Mouse (Mus musculus): ENCODE data around the gene Lcn10. TPM values are rescaled to one million over a fixed set of nuclear protein-coding genes. Genes with fewer than 3 reads are reported as not detected.

Gene Lcn10
- polyA plus RNA-seq (2015; fragmentation: Nextera tagmentation; extraction: Ambion mirVana) = not detected in 2 replicates

DNA sequence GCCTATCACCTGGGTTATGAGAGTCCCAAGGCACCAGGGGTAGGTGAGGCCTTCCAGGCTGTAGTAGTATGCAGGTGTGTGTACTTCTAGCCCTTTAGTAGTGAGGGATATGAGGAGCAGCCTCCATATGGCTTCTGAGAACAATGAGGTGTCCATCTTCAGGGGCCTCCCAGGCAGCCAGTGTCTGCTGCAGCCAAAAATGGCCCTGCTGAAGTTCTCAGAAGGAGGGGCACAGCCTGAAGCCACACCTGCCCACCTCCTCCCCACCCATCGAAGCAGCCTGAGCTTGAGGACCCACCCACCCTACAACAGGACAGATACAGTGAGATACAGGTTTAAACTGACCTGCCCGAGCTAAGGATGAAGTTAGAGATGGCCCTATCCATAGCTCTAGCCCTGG is at the start of gene Lcn10:
Gene Lcn10, plus strand, starts transcription at position 301 of the 400 bp plus-strand sequence.
- no peak for ATAC-seq (ENCODE audit: low FRiP score, low read depth)
- H3K4me3 ChIP-seq = no peak within 1 kb of the TSS
- H3K27me3 ChIP-seq = 0 out of 2 replicates have a peak, but pooled peaks cover 3% of the 10 kb centered on the region
- H3K9ac ChIP-seq = no peak within 1 kb of the TSS
- 79% methylated on average over 2 of the region's 2 CpGs for WGBS
- H3K4me2 ChIP-seq = no peak within 1 kb of the TSS
- no peaks in the 10 kb centered on the region for H3K9me3 ChIP-seq
- H3K27ac ChIP-seq (replicated peaks) = no peak within 1 kb of the TSS
- H3K36me3 ChIP-seq = no peaks in the 10 kb centered on the region
- no peaks in the 10 kb centered on the region for H3K4me1 ChIP-seq (replicated peaks)

DNA sequence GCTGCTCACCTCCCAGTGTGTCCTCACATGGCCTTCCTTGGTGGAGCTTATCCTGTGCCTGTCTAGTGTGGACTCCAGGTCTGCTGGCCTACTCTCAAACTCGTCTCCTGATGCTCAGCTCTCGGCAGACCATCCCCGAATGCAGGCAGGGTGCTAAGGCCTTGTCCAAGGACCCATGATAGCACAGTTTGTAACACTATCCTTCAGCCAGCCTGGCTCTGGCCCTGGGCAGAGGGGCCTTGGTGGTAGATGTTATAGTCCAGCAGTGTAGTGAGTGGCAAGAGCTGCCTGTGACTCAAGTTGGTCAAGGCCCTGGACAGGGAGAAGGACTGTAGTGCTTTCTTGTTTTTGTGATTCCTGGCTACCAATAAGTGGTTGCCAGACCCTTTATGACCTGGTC is 48.9 kb upstream of the Lcn10 start:
- ATAC-seq (ENCODE audit: low FRiP score, low read depth) = no peak
- WGBS = 91% methylated on average over 3 of the region's 3 CpGs
- Histone ChIP-seq H3K4me1 (replicated peaks) (no peaks in the 10 kb centered on the region), H3K4me3 (no peak overlapping the region), H3K9me3 (no peaks in the 10 kb centered on the region), H3K4me2 (no peak overlapping the region), H3K36me3 (no peaks in the 10 kb centered on the region), H3K9ac (no peak overlapping the region), H3K27me3 (no peaks in the 10 kb centered on the region), H3K27ac (replicated peaks) (no peak overlapping the region)

DNA sequence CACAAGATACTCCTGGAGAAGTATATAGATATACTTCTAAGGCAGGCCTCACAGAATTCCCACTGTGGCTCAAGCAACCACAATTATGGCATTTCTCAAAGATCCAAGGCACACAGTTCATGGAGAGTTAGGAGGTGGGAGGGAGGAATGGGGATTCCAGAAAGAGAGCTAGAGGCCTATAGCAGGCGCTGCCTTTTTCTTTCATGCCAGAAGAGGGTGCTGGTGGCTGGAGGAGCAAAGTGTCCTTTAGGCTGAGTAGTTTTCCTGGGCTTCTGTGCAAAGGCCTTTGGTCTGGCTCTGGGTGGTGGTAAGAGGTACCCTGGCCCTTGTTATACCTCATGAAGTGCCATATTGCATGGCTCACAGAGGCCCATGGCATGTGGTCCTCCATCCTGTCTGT is 48.5 kb upstream of the Lcn10 start:
- Histone ChIP-seq H3K9ac (no peak overlapping the region), H3K27me3 (no peaks in the 10 kb centered on the region), H3K36me3 (no peaks in the 10 kb centered on the region), H3K4me3 (no peak overlapping the region), H3K4me1 (replicated peaks) (no peaks in the 10 kb centered on the region), H3K9me3 (no peaks in the 10 kb centered on the region), H3K4me2 (no peak overlapping the region), H3K27ac (replicated peaks) (no peak overlapping the region)
- ATAC-seq (ENCODE audit: low FRiP score, low read depth) = no peak
- 61% methylated on average over 1 of the region's 1 CpGs for WGBS

DNA sequence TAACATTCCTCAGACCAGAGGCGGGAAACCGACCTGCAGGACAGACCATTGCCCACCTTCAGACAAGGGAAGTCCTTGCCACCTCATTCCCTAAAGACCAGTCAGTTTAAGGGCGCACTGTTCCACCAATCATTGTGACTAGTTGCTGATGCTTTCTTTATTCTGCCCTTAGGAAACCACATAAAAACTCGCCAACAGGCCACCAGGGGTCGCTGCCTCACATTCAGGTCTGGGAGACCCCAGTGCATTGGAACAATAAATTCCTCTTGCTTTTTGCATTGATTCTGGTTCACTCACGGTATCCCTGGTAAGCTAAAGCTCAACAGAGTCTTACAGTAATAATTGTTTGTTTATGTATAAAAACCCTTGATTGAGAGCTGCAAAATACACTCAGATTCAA is 42.6 kb upstream of the Lcn10 start:
- Histone ChIP-seq H3K4me1 (replicated peaks) (no peaks in the 10 kb centered on the region), H3K27me3 (no peaks in the 10 kb centered on the region), H3K4me3 (no peak overlapping the region), H3K36me3 (no peaks in the 10 kb centered on the region), H3K9ac (no peak overlapping the region), H3K27ac (replicated peaks) (no peak overlapping the region), H3K9me3 (no peaks in the 10 kb centered on the region), H3K4me2 (no peak overlapping the region)
- ATAC-seq (ENCODE audit: low FRiP score, low read depth) = no peak
- 21% methylated on average over 6 of the region's 6 CpGs for WGBS

DNA sequence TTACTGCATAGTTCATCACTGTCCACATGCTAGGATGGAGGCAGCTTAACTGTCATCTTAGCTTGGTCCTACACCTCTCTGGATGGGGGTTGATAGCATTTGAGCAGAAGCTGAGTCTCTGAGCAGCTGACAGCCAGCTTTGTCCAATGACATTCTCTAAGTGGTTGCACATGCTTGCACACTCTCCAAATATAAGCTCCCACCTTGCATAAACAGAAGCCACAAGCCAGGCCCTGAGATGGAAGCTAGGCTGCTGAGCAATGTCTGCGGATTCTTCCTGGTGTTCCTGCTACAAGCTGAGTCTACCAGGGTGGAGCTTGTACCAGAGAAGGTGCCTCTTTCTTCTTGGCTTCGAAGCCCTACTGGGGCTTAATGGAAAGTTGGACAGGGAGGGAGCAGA is 29.6 kb upstream of the Lcn10 start, which contains the start of gene Lcn8:
Gene Lcn8, plus strand, starts transcription at position 219 of the 400 bp plus-strand sequence.
- no peaks in the 10 kb centered on the region for H3K4me1 ChIP-seq (replicated peaks)
- no peaks in the 10 kb centered on the region for H3K9me3 ChIP-seq
- H3K9ac ChIP-seq = no peak within 1 kb of the TSS
- WGBS = 77% methylated on average over 2 of the region's 2 CpGs
- ATAC-seq (ENCODE audit: low FRiP score, low read depth) = no peak
- no peaks in the 10 kb centered on the region for H3K27me3 ChIP-seq
- H3K36me3 ChIP-seq = no peaks in the 10 kb centered on the region
- no peak within 1 kb of the TSS for H3K4me3 ChIP-seq
- no peak within 1 kb of the TSS for H3K4me2 ChIP-seq
- no peak within 1 kb of the TSS for H3K27ac ChIP-seq (replicated peaks)

DNA sequence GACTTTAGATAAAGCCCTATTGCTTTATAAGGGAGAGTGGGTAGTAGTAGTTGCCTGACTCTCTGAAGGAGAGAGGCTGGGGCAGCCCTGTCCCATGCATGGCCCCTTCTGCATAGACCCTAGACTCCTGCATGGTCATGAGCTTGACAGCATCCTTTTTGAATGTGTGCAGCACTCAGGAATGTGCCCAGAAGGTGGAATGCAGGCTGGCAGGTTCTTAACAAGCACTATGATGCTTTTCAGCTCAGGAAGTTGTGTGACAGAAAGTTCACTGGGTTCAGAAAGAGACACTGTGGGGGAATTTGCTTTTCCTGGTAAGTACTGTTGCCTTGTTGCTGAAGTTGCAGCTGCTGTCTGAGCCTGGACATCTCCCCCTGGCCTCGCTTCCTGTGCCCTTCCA is 28.0 kb upstream of the Lcn10 start:
- no peaks in the 10 kb centered on the region for H3K9me3 ChIP-seq
- H3K4me2 ChIP-seq = no peak overlapping the region
- H3K4me3 ChIP-seq = no peak overlapping the region
- 70% methylated on average over 1 of the region's 1 CpGs for WGBS
- no peaks in the 10 kb centered on the region for H3K27me3 ChIP-seq
- H3K4me1 ChIP-seq (replicated peaks) = no peaks in the 10 kb centered on the region
- H3K36me3 ChIP-seq = no peaks in the 10 kb centered on the region
- H3K27ac ChIP-seq (replicated peaks) = no peak overlapping the region
- no peak overlapping the region for H3K9ac ChIP-seq
- ATAC-seq (ENCODE audit: low FRiP score, low read depth) = no peak

DNA sequence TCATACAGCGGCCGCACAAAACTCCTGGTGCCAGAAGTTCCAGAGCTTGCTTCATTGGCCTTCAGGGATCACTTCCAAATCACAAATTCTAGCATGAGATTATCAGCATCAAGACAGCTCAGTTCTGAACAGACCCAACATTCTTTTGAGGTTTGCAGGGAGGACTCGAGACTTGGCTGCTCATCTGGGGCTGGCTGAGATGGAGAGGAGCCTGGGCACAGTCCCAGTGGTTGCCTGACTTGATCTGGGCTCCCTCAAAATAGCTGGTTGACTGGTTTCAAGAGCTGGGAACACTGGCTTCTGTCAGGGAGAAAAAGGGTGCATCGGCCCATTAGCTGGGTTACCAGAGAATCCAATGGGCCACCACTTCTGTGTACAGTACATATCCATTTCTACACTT is 25.8 kb upstream of the Lcn10 start:
- Histone ChIP-seq H3K4me3 (no peak overlapping the region), H3K36me3 (no peaks in the 10 kb centered on the region), H3K9me3 (no peaks in the 10 kb centered on the region), H3K9ac (no peak overlapping the region), H3K4me1 (replicated peaks) (no peaks in the 10 kb centered on the region), H3K27me3 (no peaks in the 10 kb centered on the region), H3K4me2 (no peak overlapping the region), H3K27ac (replicated peaks) (no peak overlapping the region)
- no peak for ATAC-seq (ENCODE audit: low FRiP score, low read depth)
- 89% methylated on average over 4 of the region's 4 CpGs for WGBS

DNA sequence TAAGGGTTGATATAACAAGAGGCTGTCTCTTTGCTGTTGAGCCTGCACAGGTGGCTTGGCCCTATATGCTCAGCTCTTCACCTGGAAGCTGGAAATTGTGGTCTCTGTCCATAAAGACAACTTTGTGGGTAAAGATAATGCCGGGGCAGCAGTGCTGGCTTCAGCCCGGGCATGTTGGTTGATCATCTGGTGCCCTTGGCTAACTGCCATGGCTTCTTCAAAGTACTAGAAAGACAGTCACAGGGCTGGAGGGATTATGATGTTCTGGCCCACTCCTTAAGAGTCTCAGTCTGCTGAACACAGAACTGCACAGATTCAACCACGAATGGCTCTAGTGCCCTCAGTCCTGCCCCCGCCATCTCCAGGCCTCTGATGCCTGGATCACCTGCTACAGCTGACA is 25.3 kb upstream of the Lcn10 start:
- Histone ChIP-seq H3K27ac (replicated peaks) (no peak overlapping the region), H3K4me3 (no peak overlapping the region), H3K4me2 (no peak overlapping the region), H3K9ac (no peak overlapping the region), H3K9me3 (no peaks in the 10 kb centered on the region), H3K4me1 (replicated peaks) (no peaks in the 10 kb centered on the region), H3K36me3 (no peaks in the 10 kb centered on the region), H3K27me3 (no peaks in the 10 kb centered on the region)
- 84% methylated on average over 4 of the region's 4 CpGs for WGBS
- no peak for ATAC-seq (ENCODE audit: low FRiP score, low read depth)

DNA sequence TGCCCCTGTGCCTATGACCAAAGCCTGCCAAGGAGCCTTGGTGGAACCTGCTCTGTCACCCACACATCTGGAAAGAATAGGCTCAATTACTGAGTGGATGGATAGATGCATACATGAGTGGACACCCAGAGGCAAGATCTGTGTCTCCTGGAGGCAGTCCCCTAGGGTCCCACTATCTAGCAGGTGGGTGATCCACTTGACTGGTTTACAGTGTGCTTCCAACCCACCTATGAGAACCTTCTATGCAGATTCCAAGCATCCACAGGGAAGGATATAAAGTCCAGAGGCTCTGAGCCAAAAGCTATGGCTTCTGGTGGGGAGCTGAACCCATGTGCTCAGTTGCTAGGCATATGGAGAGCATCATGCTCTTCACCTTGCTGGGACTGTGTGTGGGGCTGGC is 24.9 kb upstream of the Lcn10 start, which contains the start of gene Lcn5:
Gene Lcn5, plus strand, starts transcription at position 301 of the 400 bp plus-strand sequence.
- ATAC-seq (ENCODE audit: low FRiP score, low read depth) = no peak
- Histone ChIP-seq H3K27me3 (no peaks in the 10 kb centered on the region), H3K36me3 (no peaks in the 10 kb centered on the region), H3K27ac (replicated peaks) (no peak within 1 kb of the TSS), H3K9me3 (no peaks in the 10 kb centered on the region), H3K4me3 (no peak within 1 kb of the TSS), H3K4me1 (replicated peaks) (no peaks in the 10 kb centered on the region), H3K4me2 (no peak within 1 kb of the TSS), H3K9ac (no peak within 1 kb of the TSS)

DNA sequence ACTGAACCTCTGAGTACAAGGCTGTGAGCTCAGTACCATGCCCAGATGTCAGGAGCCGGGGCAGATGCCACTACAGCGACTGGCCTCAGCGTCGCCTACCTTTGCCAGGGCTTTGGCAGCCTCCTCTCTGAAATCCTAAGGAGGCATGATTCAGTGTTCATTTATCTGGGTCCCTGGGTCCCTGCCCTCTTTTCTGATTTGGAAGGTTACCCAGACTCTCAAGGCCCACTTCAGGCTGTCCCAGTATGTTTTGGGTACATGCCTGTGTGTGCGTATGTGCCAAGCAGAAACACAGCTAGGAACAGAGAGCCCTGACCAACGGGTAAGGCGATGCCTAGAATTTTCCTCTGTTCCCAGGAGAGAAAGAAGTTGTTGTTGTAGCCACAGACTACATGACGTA is 22.2 kb upstream of the Lcn10 start:
- Histone ChIP-seq H3K4me2 (no peak overlapping the region), H3K27me3 (no peaks in the 10 kb centered on the region), H3K36me3 (no peaks in the 10 kb centered on the region), H3K4me1 (replicated peaks) (no peaks in the 10 kb centered on the region), H3K4me3 (no peak overlapping the region), H3K9me3 (no peaks in the 10 kb centered on the region), H3K9ac (no peak overlapping the region), H3K27ac (replicated peaks) (no peak overlapping the region)
- WGBS = 88% methylated on average over 8 of the region's 8 CpGs
- no peak for ATAC-seq (ENCODE audit: low FRiP score, low read depth)

DNA sequence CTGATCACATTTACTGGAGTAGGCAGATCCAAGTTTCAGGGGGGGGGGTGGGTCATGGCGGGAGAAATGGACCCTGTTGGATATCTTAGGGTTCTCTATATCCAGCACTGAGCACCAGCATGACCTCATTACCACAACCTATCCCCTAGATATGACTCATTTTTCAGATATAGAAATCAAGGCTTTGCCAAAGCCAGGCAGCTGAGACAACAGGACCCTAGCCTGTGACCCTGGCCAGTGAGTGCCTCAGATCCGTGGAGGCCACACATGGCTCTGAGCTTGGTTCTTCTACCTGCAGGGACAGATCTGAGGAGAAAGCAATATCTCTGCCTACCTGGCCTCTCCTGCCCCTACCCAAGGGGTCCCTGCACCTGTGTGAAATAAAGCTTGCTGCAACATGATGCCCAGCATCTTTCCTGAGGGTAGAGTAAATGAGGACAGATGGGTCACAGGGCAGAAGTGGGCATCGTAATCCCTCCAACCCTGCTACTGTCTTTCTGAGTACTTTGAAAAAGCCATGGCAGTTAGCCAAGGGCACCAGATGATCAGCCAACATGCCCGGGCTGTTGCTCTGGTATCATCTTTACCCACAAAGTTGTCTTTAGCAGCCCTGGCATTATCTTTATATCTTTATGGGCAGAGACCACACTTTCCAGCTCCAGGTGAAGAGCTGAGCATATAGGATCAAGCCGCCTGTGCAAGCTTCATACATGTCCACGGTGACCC is 21.1 kb upstream of the Lcn10 start:
- H3K4me2 ChIP-seq = no peak overlapping the region
- ATAC-seq (ENCODE audit: low FRiP score, low read depth) = no peak
- no peaks in the 10 kb centered on the region for H3K4me1 ChIP-seq (replicated peaks)
- no peak overlapping the region for H3K4me3 ChIP-seq
- H3K36me3 ChIP-seq = no peaks in the 10 kb centered on the region
- no peak overlapping the region for H3K9ac ChIP-seq
- H3K27ac ChIP-seq (replicated peaks) = no peak overlapping the region
- no peaks in the 10 kb centered on the region for H3K9me3 ChIP-seq
- H3K27me3 ChIP-seq = no peaks in the 10 kb centered on the region
- 84% methylated on average over 6 of the region's 6 CpGs for WGBS

DNA sequence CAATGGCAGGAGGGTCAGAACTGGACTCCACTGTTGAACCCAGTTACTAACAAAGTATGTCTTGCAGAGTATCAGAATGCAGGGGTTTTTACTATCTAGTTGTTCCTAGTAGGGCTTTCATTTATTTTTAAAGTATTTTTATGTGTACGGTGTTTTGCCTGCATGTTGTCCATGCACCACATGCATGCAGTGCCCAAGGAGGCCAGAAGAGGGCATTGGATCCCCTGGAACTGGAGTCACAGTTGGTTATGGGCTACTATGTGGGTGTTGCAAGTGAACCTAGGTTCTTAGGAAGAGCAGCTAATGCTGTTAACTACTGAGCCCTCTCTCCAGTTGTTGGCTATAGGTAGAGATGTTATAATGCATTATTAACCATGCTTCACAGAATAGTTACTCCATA is 19.0 kb upstream of the Lcn10 start:
- Histone ChIP-seq H3K27ac (replicated peaks) (no peak overlapping the region), H3K4me3 (no peak overlapping the region), H3K27me3 (no peaks in the 10 kb centered on the region), H3K36me3 (no peaks in the 10 kb centered on the region), H3K9ac (no peak overlapping the region), H3K4me2 (no peak overlapping the region), H3K4me1 (replicated peaks) (no peaks in the 10 kb centered on the region), H3K9me3 (no peaks in the 10 kb centered on the region)
- WGBS = 58% methylated on average over 1 of the region's 1 CpGs
- no peak for ATAC-seq (ENCODE audit: low FRiP score, low read depth)

DNA sequence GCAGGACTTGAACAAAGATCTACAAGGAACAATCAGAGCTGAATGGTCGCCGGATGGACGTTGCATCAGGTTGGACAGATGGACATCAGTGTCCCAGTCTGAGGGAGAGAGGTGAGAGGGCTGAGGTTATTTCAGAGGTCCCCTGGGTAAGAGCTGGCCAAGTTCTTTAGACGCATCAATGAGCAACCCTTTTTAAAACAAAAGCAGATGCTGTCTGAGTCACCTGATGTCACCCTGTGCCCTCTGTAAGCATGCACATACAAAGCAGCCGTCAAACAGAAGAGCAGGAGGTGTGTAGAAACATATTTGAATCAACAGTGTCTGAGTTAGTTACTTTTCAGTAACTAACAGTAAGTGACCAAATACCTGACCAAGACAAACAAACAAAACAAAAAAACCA is 18.4 kb upstream of the Lcn10 start:
- Histone ChIP-seq H3K9me3 (no peaks in the 10 kb centered on the region), H3K27me3 (no peaks in the 10 kb centered on the region), H3K4me2 (no peak overlapping the region), H3K27ac (replicated peaks) (no peak overlapping the region), H3K36me3 (no peaks in the 10 kb centered on the region), H3K4me3 (no peak overlapping the region), H3K4me1 (replicated peaks) (no peaks in the 10 kb centered on the region), H3K9ac (no peak overlapping the region)
- WGBS = 90% methylated on average over 5 of the region's 5 CpGs
- no peak for ATAC-seq (ENCODE audit: low FRiP score, low read depth)
